Mouse (Mus musculus): Measurements from ENCODE around the gene Zfp426.

Gene Zfp426

DNA sequence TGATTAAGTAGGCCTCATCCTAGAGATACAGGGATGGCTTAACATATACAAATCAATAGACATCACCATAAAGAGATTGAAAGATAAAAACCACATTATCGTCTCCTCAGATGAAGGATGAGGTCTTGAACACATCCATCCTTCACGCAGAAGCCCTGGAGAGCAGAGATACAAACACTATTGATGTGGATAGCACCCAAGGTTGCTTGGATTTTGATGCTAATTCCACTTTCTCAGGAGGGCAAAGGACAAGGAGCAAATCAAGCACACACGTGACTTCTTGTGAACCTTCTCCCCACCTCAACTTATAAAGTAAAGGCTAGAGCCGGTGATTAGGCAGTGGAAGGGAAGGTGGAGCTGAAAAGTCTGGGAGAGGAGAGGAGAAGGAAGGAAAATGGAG lies 38.9 kb downstream of the Zfp426 start:
- no peak for DNase-seq

DNA sequence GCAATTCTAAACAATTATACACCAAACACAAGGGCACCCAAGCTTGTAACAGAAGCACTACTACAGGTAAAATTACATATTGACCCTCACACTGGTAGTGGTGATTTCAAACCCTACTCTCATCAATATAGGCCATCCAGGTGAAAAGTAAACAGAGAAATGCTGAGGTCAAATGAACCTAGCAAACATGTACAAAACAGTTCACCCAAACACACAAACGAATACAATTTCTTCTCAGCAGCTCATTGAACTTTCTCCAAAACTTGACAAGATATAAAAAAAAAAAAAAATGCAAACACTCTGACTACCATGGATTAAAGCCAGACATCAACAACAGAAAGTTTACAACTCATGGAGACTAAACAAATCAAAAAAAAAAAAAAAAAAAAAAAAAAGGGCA lies 41.1 kb downstream of the Zfp426 start:
- no peak for DNase-seq

GRCm38 (mm10) chr9:20443183-20443783 lies 49.3 kb downstream of the Zfp426 start:
- no peak for DNase-seq

DNA sequence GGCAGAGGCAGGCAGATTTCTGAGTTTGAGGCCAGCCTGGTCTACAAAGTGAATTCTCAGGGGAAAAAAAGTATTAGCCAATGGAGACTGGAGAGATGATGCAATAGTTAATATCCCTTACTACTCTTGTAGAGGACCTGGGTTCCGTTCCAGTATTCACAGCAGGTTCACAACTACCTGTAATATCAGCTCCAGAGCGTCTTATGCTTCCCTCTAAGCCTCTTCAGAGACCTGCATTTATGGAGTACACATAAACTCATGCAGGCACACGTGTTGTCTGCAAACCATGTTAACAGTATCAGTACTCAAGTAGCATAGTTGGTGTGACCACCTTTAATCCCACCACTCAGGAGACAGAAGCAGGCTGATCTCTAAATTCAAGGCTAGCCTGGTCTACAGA lies 62.5 kb downstream of the Zfp426 start:
- DNase-seq: no peak

All from cerebellum, postnatal 10 days (tissue).